Mouse (Mus musculus): ENCODE data around the gene Lzts3. TPM values are rescaled to one million over a fixed set of nuclear protein-coding genes. Genes with fewer than 3 reads are reported as not detected.
A peak's percentile ranks its signal among the peaks of the same experiment; 100 is the strongest.

Lzts3 gene
- polyA plus RNA-seq (2015; fragmentation: Nextera tagmentation; extraction: Ambion mirVana): 4.5 and 5.1 TPM in 2 replicates

- Histone ChIP-seq H3K27ac (0 out of 2 replicates have a peak within 1 kb of the TSS, but pooled peaks have one; percentile 60), H3K36me3 (peaks cover 4% of the 10 kb centered on the region; the same call in 1 of the 2 replicates), H3K4me3 (peak within 1 kb of the TSS; percentile 65), H3K27me3 (peaks cover 12% of the 10 kb centered on the region), H3K4me2 (peak within 1 kb of the TSS; percentile 93), H3K9me3 (no peaks in the 10 kb centered on the region), H3K9ac (peak within 1 kb of the TSS; percentile 75), H3K4me1 (peaks cover 15% of the 10 kb centered on the region)
- WGBS: 3% methylated on average over 40 of the region's 40 CpGs
- peak; percentile 91 for ATAC-seq (ENCODE audit: insufficient number of reproducible peaks, insufficient read depth, low FRiP score, low TSS enrichment, low read depth)
These were observed at the start of gene Lzts3 for GRCm38 (mm10) chr2:130642684-130643369. Gene Lzts3 (minus strand): TSS chr2:130642803.

DNA sequence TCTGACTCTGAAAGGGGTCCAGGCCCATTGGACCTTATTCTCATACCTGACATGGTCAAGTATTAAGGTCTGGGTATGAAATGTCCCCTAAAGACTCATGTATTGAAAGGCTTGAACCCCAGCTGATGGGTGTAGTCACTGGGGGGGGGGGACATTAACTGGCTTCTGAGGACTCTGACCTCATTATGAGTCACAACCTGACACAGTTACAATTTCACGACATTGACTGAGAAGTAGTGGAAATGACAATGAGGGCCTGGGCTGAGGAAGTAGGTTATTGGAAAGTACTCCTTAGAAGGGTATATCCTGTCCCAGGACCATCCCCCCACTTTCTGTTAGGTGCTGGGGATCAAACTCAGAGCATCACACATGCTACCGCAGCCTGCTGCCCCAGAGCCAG lies 46.4 kb upstream of the Lzts3 start:
- Histone ChIP-seq H3K9me3 (no peaks in the 10 kb centered on the region), H3K36me3 (peaks cover 26% of the 10 kb centered on the region), H3K9ac (no peak overlapping the region), H3K4me1 (no peaks in the 10 kb centered on the region), H3K27me3 (no peaks in the 10 kb centered on the region), H3K4me3 (no peak overlapping the region), H3K27ac (no peak overlapping the region), H3K4me2 (no peak overlapping the region)
- WGBS: 77% methylated on average over 2 of the region's 2 CpGs
- no peak for ATAC-seq (ENCODE audit: insufficient number of reproducible peaks, insufficient read depth, low FRiP score, low TSS enrichment, low read depth)

DNA sequence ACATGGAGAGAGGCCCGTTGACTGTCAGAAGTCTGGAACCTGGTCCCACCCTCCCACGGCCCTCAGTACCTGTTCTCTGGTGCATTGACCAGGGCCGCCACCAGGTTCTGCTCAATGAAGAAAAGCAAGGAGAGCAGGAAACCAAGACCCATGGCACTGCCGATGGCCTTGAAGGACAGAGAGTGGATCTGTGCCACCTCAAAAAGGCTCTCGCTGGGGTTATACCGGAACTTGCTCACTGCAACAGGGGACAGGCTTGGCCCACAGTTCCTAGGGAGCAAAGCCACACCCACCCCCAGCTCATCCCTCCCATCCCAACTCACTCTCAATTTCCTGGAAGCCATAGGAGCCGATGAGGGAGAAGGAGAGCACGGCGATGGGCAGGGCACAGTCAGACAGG lies 42.8 kb upstream of the Lzts3 start:
- no peaks in the 10 kb centered on the region for H3K4me1 ChIP-seq
- no peaks in the 10 kb centered on the region for H3K27me3 ChIP-seq
- H3K9ac ChIP-seq: no peak overlapping the region
- peaks cover 62% of the 10 kb centered on the region for H3K36me3 ChIP-seq
- H3K9me3 ChIP-seq: no peaks in the 10 kb centered on the region
- ATAC-seq (ENCODE audit: insufficient number of reproducible peaks, insufficient read depth, low FRiP score, low TSS enrichment, low read depth): no peak
- H3K4me3 ChIP-seq: no peak overlapping the region
- 85% methylated on average over 9 of the region's 9 CpGs for WGBS
- H3K4me2 ChIP-seq: no peak overlapping the region
- H3K27ac ChIP-seq: no peak overlapping the region

- Histone ChIP-seq H3K9me3 (no peaks in the 10 kb centered on the region), H3K4me2 (no peak overlapping the region), H3K4me1 (no peaks in the 10 kb centered on the region), H3K9ac (no peak overlapping the region), H3K27me3 (no peaks in the 10 kb centered on the region), H3K36me3 (peaks cover 87% of the 10 kb centered on the region), H3K27ac (no peak overlapping the region), H3K4me3 (no peak overlapping the region)
- 83% methylated on average over 3 of the region's 3 CpGs for WGBS
- no peak for ATAC-seq (ENCODE audit: insufficient number of reproducible peaks, insufficient read depth, low FRiP score, low TSS enrichment, low read depth)
These were observed 38.9 kb upstream of the Lzts3 start for GRCm38 (mm10) chr2:130681531-130681930.

DNA sequence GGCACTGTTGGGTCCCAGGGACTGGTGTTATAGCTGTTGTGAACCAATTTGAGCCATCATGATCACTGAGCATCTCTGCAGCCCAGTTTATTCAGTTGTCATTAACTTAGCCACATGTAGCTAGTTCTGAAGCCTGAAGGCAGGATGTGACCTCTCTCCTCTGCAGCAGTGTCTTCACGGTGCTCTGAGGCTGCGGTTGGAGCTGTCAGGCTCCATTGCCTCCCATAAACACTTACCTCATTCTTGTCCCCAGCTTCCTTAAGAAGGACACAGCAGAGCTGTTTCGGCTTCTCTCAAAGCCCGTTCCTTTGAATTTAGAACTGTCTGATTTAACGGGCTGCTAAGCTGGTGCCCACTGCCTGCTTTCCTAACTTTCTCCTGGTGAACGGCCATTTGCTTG lies 37.3 kb upstream of the Lzts3 start:
- Histone ChIP-seq H3K36me3 (peaks cover 100% of the 10 kb centered on the region), H3K27ac (no peak overlapping the region), H3K4me2 (no peak overlapping the region), H3K9ac (no peak overlapping the region), H3K27me3 (no peaks in the 10 kb centered on the region), H3K4me3 (no peak overlapping the region), H3K9me3 (no peaks in the 10 kb centered on the region), H3K4me1 (no peaks in the 10 kb centered on the region)
- 84% methylated on average over 6 of the region's 6 CpGs for WGBS
- no peak for ATAC-seq (ENCODE audit: insufficient number of reproducible peaks, insufficient read depth, low FRiP score, low TSS enrichment, low read depth)

DNA sequence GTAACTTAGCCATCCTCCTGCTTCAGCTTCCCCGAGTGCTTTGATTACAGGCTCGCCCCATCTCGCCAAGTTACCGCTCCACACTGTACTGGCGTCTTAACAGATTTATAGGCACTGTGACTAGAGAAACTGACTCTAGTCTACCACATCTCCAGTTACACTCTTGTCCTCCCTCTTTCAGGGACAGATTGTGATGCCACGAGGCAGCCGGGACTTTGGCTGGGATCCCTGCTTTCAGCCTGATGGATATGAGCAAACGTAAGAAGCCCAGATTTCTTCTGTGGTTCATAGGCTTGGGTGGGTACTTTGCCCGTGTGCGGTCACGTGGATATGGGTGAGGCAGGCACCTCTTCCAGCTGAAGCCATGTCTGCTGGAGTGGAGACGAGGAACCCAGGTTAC lies 36.6 kb upstream of the Lzts3 start:
- Histone ChIP-seq H3K36me3 (peaks cover 98% of the 10 kb centered on the region), H3K4me1 (no peaks in the 10 kb centered on the region), H3K4me3 (no peak overlapping the region), H3K9me3 (no peaks in the 10 kb centered on the region), H3K9ac (no peak overlapping the region), H3K27ac (no peak overlapping the region), H3K27me3 (no peaks in the 10 kb centered on the region), H3K4me2 (no peak overlapping the region)
- no peak for ATAC-seq (ENCODE audit: insufficient number of reproducible peaks, insufficient read depth, low FRiP score, low TSS enrichment, low read depth)
- 91% methylated on average over 12 of the region's 12 CpGs for WGBS

DNA sequence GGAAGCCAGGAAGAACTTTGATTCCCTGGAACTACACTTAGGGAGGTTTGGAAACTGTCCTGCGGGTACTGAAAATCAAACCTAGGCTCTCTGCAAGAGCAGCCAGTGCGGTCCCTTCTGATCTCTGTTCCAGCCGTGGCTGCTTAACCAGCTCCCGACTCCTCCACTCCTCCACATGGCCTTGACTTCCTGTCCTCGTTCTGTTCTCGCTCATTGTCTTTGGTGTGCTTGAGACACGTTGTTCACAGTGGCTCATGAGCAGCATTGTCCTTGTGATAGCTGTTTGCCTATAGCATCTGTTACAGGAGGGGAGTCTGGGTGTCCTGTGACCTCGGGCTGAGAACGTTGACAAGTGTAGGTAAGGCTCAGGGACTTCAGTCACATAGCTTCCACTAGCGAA lies 34.6 kb upstream of the Lzts3 start:
- no peaks in the 10 kb centered on the region; the same call in 1 of the 2 replicates for H3K4me1 ChIP-seq
- H3K27ac ChIP-seq: no peak overlapping the region
- no peak for ATAC-seq (ENCODE audit: insufficient number of reproducible peaks, insufficient read depth, low FRiP score, low TSS enrichment, low read depth)
- WGBS: 89% methylated on average over 10 of the region's 10 CpGs
- H3K9me3 ChIP-seq: no peaks in the 10 kb centered on the region
- H3K9ac ChIP-seq: no peak overlapping the region
- H3K4me3 ChIP-seq: no peak overlapping the region
- peaks cover 96% of the 10 kb centered on the region for H3K36me3 ChIP-seq
- no peak overlapping the region for H3K4me2 ChIP-seq
- H3K27me3 ChIP-seq: no peaks in the 10 kb centered on the region

DNA sequence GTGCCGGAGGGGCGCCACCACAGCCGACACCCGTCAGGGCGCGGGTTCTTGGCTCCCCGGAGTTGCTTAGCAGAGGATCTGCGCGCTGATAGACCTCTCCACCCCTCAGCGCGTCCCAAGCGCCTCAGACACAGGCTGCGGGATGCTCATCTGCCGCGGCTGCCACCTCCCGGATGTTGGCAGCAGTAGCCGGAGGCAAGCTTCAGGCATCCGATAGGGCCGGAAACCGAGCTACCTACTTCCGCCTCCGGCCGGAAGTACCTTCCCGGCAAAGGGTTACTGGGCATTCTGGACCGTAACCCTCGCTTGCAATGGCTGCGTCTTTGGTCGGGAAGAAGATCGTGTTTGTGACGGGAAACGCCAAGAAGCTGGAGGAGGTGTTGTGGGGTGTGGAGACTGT lies 25.0 kb upstream of the Lzts3 start, which contains the start of gene Itpa:
Gene Itpa (plus strand): TSS at position 52 of the 400 bp plus-strand sequence.
- no peaks in the 10 kb centered on the region for H3K27me3 ChIP-seq
- H3K9ac ChIP-seq: peak within 1 kb of the TSS; percentile 82
- peaks cover 22% of the 10 kb centered on the region for H3K36me3 ChIP-seq
- H3K4me1 ChIP-seq: peaks cover 36% of the 10 kb centered on the region
- peak within 1 kb of the TSS; percentile 90 for H3K4me2 ChIP-seq
- peak within 1 kb of the TSS; percentile 87 for H3K27ac ChIP-seq
- H3K9me3 ChIP-seq: no peaks in the 10 kb centered on the region
- under 1% methylated on average over 31 of the region's 31 CpGs for WGBS
- no peak for ATAC-seq (ENCODE audit: insufficient number of reproducible peaks, insufficient read depth, low FRiP score, low TSS enrichment, low read depth)
- H3K4me3 ChIP-seq: peak within 1 kb of the TSS; percentile 72

DNA sequence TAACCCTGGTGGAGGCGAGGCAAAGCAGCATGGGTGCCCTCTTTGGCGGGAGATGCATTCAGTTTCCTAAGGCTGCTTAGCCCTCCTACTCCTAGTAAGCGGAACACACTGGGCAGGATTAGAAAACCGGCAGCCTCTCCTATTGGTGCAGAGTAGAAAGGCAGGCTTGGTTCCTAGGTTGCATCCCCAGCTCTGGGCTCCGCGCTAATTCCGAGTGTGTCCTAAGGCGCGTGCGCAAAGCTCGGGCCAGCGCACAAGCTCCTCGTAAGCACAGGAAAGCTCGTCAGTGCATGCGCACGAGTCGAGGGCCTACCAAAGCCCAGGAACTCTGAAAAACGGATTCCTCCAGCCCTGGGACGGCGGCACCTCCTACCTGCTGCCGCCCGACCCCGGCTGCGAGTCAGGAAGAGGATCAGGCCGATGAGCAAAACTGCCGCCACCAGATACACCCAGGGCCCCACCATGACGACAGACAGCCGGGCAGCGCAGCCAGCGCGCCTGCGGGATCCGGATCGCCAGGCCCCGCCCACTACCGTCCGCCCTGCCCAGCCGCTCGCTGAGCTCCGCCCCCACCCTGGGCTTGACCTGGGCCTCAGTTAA lies 21.6 kb upstream of the Lzts3 start, which contains the start of gene Ddrgk1:
Gene Ddrgk1 (minus strand): TSS at position 558 of the 600 bp plus-strand sequence.
- peak; percentile 95 for ATAC-seq (ENCODE audit: insufficient number of reproducible peaks, insufficient read depth, low FRiP score, low TSS enrichment, low read depth)

GRCm38 (mm10) chr2:130663342-130663741 lies 20.7 kb upstream of the Lzts3 start:
- Histone ChIP-seq H3K36me3 (peaks cover 46% of the 10 kb centered on the region), H3K9ac (peak overlapping the region; percentile 90), H3K9me3 (no peaks in the 10 kb centered on the region), H3K4me3 (peak overlapping the region; percentile 65), H3K27ac (no peak overlapping the region), H3K4me2 (peak overlapping the region; percentile 81), H3K4me1 (peaks cover 25% of the 10 kb centered on the region), H3K27me3 (no peaks in the 10 kb centered on the region)
- ATAC-seq (ENCODE audit: insufficient number of reproducible peaks, insufficient read depth, low FRiP score, low TSS enrichment, low read depth): no peak
- WGBS: 86% methylated on average over 11 of the region's 11 CpGs

More for the DNA sequence above, 21.6 kb upstream of the Lzts3 start, which contains the start of gene Ddrgk1:
- Histone ChIP-seq H3K9me3 (no peaks in the 10 kb centered on the region), H3K4me1 (peaks cover 32% of the 10 kb centered on the region), H3K4me2 (peak within 1 kb of the TSS; percentile 81), H3K27ac (peak within 1 kb of the TSS; percentile 99), H3K27me3 (no peaks in the 10 kb centered on the region), H3K4me3 (peak within 1 kb of the TSS; percentile 65), H3K9ac (peak within 1 kb of the TSS; percentile 90), H3K36me3 (peaks cover 37% of the 10 kb centered on the region)
- WGBS: under 1% methylated on average over 40 of the region's 40 CpGs

DNA sequence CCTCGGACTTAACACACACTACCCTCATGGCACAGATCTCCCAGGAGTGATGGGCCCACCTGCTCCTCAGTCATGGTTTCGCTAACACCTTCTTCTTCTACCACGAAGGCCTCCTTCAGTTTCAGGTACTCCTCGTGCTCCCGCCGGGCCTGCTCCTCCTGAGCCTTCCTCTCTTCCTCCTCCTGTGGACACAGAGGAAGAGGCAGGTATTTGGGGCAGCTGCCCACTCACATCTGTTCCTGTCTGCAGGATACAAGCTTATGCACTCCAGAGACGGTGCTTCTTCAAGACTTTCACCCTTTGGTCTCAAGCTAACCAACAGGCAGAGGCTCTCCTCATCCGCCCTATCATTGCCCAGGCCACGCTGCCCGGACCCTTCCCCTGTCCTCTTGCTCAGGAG lies 15.9 kb upstream of the Lzts3 start:
- H3K9me3 ChIP-seq: no peaks in the 10 kb centered on the region
- H3K4me1 ChIP-seq: peaks cover 12% of the 10 kb centered on the region
- H3K9ac ChIP-seq: no peak overlapping the region
- H3K27me3 ChIP-seq: no peaks in the 10 kb centered on the region
- peaks cover 90% of the 10 kb centered on the region for H3K36me3 ChIP-seq
- no peak for ATAC-seq (ENCODE audit: insufficient number of reproducible peaks, insufficient read depth, low FRiP score, low TSS enrichment, low read depth)
- no peak overlapping the region for H3K4me3 ChIP-seq
- 94% methylated on average over 10 of the region's 10 CpGs for WGBS
- H3K27ac ChIP-seq: no peak overlapping the region
- H3K4me2 ChIP-seq: no peak overlapping the region

DNA sequence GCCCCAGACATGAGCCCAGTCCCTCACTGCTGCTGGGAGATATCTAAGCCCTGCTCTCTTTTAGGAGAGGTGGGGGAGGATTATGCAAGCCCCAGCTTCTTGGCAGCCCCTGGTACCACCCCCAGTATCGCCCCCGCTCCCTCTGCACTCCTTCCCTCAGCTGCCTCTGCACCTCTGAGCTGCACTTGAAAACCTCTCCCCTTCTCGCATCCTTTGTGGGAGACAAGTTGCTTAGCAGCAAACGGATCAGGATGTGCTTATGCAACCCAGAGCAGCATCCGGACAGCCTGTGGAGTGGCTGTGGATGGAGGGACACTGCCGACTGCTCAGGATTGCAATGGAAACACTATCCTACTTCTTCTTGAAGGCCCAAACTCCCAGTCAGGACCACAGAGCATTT lies 14.9 kb upstream of the Lzts3 start:
- H3K9me3 ChIP-seq: no peaks in the 10 kb centered on the region
- H3K36me3 ChIP-seq: peaks cover 93% of the 10 kb centered on the region
- H3K27me3 ChIP-seq: no peaks in the 10 kb centered on the region
- H3K4me1 ChIP-seq: peaks cover 2% of the 10 kb centered on the region; the same call in 1 of the 2 replicates
- no peak overlapping the region; the same call in 1 of the 2 replicates for H3K27ac ChIP-seq
- no peak overlapping the region for H3K4me2 ChIP-seq
- H3K4me3 ChIP-seq: no peak overlapping the region
- no peak overlapping the region for H3K9ac ChIP-seq
- ATAC-seq (ENCODE audit: insufficient number of reproducible peaks, insufficient read depth, low FRiP score, low TSS enrichment, low read depth): no peak
- 62% methylated on average over 6 of the region's 6 CpGs for WGBS
